Mouse (Mus musculus) spleen, adult 2 months (tissue): ENCODE data around the gene Prr5l. TPM values are rescaled to one million over a fixed set of nuclear protein-coding genes. Genes with fewer than 3 reads are reported as not detected.
A peak's percentile ranks its signal among the peaks of the same experiment; 100 is the strongest.

Experiments
- DNase-seq, 2 experiments: peaks; one replicate each; pipeline versions ENCODE4 v3.0.0 to v3.0.0-alpha.2; 2012 to 2021; ENCODE audit warnings: low spot score in 2 of 2, low read depth in 1 of 2
- H3K27ac ChIP-seq: fragments of 200-500 bp; 2 replicates; pipeline ENCODE4 v1.5.1; 2012; ENCODE audit warnings: low read length, inconsistent platforms; ENCODE audit not compliant: insufficient read depth
- H3K27me3 ChIP-seq: fragments of 200-500 bp; 2 replicates; pipeline ENCODE4 v1.6.1; 2012; ENCODE audit warnings: mild to moderate bottlenecking, moderate library complexity, low read length, inconsistent platforms; ENCODE audit not compliant: control insufficient read depth, insufficient read depth
- H3K36me3 ChIP-seq: fragments of 200-500 bp; 2 replicates; pipeline ENCODE4 v1.6.1; 2012; ENCODE audit warnings: mild to moderate bottlenecking, low read length, inconsistent platforms; ENCODE audit not compliant: control insufficient read depth, insufficient read depth
- H3K4me1 ChIP-seq: fragments of 200-500 bp; 2 replicates; pipeline ENCODE4 v1.6.1; 2011; ENCODE audit warnings: inconsistent platforms; ENCODE audit not compliant: control insufficient read depth, insufficient read depth, insufficient read length
- H3K4me3 ChIP-seq: fragments of 200-500 bp; 2 replicates; pipeline ENCODE4 v1.5.1; 2011; ENCODE audit warnings: mild to moderate bottlenecking, inconsistent platforms; ENCODE audit not compliant: insufficient read depth, insufficient read length; ENCODE audit errors: extremely low read depth
- CTCF ChIP-seq: fragments of 200-500 bp; IDR thresholded peaks from 2 replicates; pipeline ENCODE4 v1.5.1; 2011; ENCODE audit warnings: mild to moderate bottlenecking, inconsistent platforms; ENCODE audit not compliant: insufficient read depth, insufficient read length, insufficient replicate concordance; ENCODE audit errors: extremely low read depth
- POLR2A ChIP-seq: fragments of 200-500 bp; IDR thresholded peaks from 2 replicates; pipeline ENCODE4 v1.6.1; 2011; ENCODE audit warnings: low read depth, low read length, inconsistent platforms
- WGBS: fragments of 180-500 bp; shearing (Covaris S2); methylation state at CpG from one replicate; pipeline ENCODE4 v1.1.7; 2018; 5-methylcytosine and 5-hydroxymethylcytosine counted together
- polyA plus RNA-seq: library from polyadenylated mRNA; depleted of rRNA; stranded (reverse); fragments of >200 nt; gene quantifications from 2 replicates; pipeline ENCODE4 v1.2.3, GENCODE M21; 2012; rRNA removed

Prr5l gene
- polyA plus RNA-seq, 1 experiment, result 6.1 TPM

GRCm38 (mm10) chr2:101668751-101669150, 214.1 kb downstream of the Prr5l start:
- Histone ChIP-seq H3K27ac (no peak overlapping the region), H3K4me3 (no peak overlapping the region), H3K27me3 (no peaks in the 10 kb centered on the region), H3K36me3 (no peaks in the 10 kb centered on the region), H3K4me1 (no peaks in the 10 kb centered on the region; the same call in 1 of the 2 replicates)
- TF ChIP-seq POLR2A (no peak), CTCF (no peak)
- WGBS, result 85% methylated on average over 3 of the region's 3 CpGs
- no peak for DNase-seq

GRCm38 (mm10) chr2:101665703-101666092, 217.1 kb downstream of the Prr5l start:
- H3K36me3 ChIP-seq, result no peaks in the 10 kb centered on the region
- 91% methylated on average over 3 of the region's 3 CpGs for WGBS

GRCm38 (mm10) chr2:101665058-101665702, 217.6 kb downstream of the Prr5l start:
- no peaks in the 10 kb centered on the region; the same call in 1 of the 2 replicates for H3K4me1 ChIP-seq
- no peak overlapping the region for H3K4me3 ChIP-seq
- no peak overlapping the region for H3K27ac ChIP-seq
- DNase-seq, result peak; percentile 28 to 67
- no peak for TF ChIP-seq POLR2A
- TF ChIP-seq CTCF, result peak; percentile 80; the same call in 1 of the 2 replicates
- whole genome bisulfite sequencing, result 28% methylated on average over 9 of the region's 9 CpGs
- H3K27me3 ChIP-seq, result no peaks in the 10 kb centered on the region
- H3K36me3 ChIP-seq, result no peaks in the 10 kb centered on the region

More at GRCm38 (mm10) chr2:101665703-101666092, 217.1 kb downstream of the Prr5l start:
- no peaks in the 10 kb centered on the region; the same call in 1 of the 2 replicates for H3K4me1 ChIP-seq
- no peak for DNase-seq
- no peak overlapping the region for H3K27ac ChIP-seq
- no peak for TF ChIP-seq CTCF
- no peak for TF ChIP-seq POLR2A
- no peak overlapping the region for H3K4me3 ChIP-seq
- H3K27me3 ChIP-seq, result no peaks in the 10 kb centered on the region

Other genes starting within 250 kb of the Prr5l start
- gene Rag1, start 233.5 kb downstream of the Prr5l start, polyA plus RNA-seq, result 0.06 and 0.12 TPM in 2 replicates
- gene B230118H07Rik, start 233.5 kb downstream of the Prr5l start, polyA plus RNA-seq, result 0.54 and 0.62 TPM in 2 replicates
- 8.6 and 9.9 TPM in 2 replicates for gene Traf6, start 204.6 kb downstream of the Prr5l start, polyA plus RNA-seq
- gene Commd9, start 3.2 kb upstream of the Prr5l start, polyA plus RNA-seq, result 17.6 and 24.5 TPM in 2 replicates